Mouse (Mus musculus) heart, postnatal 4 days (tissue): ENCODE measurements around the gene Olfr160. TPM values are rescaled to one million over a fixed set of nuclear protein-coding genes. Genes with fewer than 3 reads are reported as not detected.

ENCODE experiments used
- DNase-seq: peaks from one replicate; pipeline ENCODE4 v3.0.0; 2021
- total RNA-seq, 2 experiments: library from RNA; stranded (reverse); gene quantifications; 2 replicates each; pipeline ENCODE4 v1.2.3; 2021

Gene Olfr160
- not detected for total RNA-seq

DNA sequence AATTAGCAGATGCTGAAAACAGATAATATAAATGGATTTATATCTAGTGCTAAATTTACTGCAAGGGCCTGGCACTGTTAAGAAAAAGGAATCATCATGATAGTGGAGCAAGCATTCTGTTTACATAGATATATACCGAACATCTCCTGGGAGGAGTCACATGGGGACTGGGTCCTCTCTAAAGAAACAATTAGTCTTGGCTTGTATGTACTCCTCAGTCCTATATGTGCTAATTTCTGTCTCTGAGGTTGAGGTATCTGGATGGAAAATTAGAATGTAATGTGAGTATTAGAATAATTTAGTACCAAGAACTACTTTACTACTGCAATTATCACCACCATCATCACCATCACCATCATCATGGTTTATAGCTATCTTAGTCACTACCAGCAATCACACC, at the start of gene Olfr160:
TSS of gene Olfr160 (minus strand) at position 101 of the 400 bp plus-strand sequence.
- DNase-seq: no peak

GRCm38 (mm10) chr9:37762541-37762940, 46.5 kb upstream of the Olfr160 start:
- no peak for DNase-seq

GRCm38 (mm10) chr9:37761728-37762127, 45.7 kb upstream of the Olfr160 start:
- DNase-seq: no peak

GRCm38 (mm10) chr9:37752006-37752405, 36.0 kb upstream of the Olfr160 start:
- DNase-seq: no peak

GRCm38 (mm10) chr9:37751467-37751866, 35.4 kb upstream of the Olfr160 start:
- DNase-seq: no peak

- DNase-seq: no peak
Observed at GRCm38 (mm10) chr9:37750319-37751075, 34.4 kb upstream of the Olfr160 start.

GRCm38 (mm10) chr9:37744806-37745205, 28.8 kb upstream of the Olfr160 start, which contains the start of gene Olfr874:
TSS of gene Olfr874 (plus strand) at chr9:37745106.
- no peak for DNase-seq

DNA sequence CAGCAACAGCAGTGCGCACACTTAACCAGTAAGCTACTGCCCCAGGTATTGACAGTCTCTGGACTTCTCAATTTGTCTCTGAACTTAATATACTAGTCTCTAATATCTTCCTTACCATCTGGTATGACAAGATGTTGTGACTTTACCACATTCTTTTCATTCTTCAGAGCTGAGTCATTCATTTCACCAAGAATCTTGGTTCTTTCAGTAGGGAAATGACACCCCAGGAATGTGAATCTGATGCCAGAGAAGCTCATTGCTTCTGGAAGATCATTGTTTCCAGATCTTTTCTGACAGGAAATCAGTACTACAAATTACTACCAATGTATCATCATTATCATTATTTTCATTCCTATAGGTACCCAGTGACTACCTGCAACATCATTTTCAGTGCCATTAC, 18.3 kb upstream of the Olfr160 start:
- DNase-seq: no peak

DNA sequence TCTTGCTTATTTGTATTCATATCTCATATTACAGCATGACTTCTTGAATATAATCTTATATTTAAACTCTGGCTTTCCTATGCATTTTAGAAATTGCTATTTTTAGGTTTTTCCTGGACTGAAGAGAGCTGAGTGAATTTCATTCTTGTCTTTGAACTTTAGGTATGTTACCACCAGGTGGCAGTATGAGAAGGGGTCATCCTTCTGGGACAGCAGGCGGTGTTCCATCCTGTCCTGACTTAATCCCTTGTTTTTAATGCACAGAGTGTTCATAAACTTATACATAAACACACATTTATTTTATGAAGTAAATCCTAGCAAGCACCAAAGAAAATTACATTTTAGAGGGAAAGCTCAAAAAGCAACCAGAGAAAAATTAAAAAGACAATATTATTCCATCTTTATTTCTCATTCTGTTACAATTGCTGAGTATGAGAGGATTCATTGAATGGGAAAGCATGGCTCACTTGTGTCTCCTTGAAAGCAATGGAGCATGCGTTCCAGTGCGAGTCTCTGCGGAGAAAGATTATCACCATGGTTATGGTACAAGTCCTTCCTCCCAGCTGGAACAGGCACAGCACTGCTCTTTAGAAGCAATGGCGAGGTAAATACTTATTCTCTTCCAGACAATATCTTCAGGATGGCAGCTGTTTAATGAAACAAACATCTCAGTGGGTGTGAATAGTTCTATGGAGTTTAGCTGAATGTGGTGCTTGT, 25.9 kb downstream of the Olfr160 start:
- peak; percentile 26 for DNase-seq

DNA sequence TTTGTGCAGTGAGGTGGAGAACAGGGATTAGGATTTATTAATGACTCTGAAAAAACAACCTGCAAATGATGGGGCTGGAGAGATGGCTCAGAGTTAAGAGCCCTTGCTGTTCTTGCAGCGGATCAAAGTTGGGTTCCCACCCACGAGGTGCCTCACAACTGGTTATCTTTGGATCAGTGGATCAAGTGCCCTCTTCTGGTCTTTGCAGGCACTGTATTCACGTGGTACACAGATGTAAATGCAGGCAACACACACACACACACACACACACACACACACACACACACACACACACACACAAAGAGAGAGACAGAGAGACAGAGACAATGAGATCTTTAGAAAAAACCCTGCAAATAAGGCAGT, 28.1 kb downstream of the Olfr160 start:
- no peak for DNase-seq

GRCm38 (mm10) chr9:37687288-37687940, 28.6 kb downstream of the Olfr160 start:
- no peak for DNase-seq

- no peak for DNase-seq
Observed at GRCm38 (mm10) chr9:37681123-37681522, 34.9 kb downstream of the Olfr160 start.

- DNase-seq: no peak
Observed at GRCm38 (mm10) chr9:37675287-37675686, 40.8 kb downstream of the Olfr160 start.

- DNase-seq: no peak
Observed at GRCm38 (mm10) chr9:37670261-37670660, 45.8 kb downstream of the Olfr160 start.

GRCm38 (mm10) chr9:37669678-37670077, 46.4 kb downstream of the Olfr160 start:
- DNase-seq: no peak

- DNase-seq: no peak
Observed at GRCm38 (mm10) chr9:37669115-37669514, 46.9 kb downstream of the Olfr160 start, which contains the start of gene Panx3. TSS of gene Panx3 (minus strand) at chr9:37669235.

DNA sequence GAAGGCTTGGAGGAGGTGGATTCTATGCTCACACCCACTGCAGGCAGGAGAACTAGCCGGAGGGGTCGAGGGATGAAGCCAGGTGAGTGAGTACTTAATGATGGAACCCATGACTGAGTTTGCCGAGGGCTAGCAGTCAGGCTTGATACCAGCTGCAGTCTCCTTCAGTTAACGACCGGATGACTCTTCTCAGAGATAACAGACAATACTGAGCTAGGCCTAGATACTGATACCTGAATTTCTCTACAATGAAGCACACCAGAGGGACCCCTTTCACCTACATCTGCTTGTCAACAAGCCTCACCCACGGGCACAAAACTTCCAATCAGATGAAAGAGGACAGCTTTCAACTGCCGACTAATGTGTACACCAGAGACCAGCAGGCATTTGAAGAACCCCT, 50.0 kb downstream of the Olfr160 start:
- no peak for DNase-seq

DNA sequence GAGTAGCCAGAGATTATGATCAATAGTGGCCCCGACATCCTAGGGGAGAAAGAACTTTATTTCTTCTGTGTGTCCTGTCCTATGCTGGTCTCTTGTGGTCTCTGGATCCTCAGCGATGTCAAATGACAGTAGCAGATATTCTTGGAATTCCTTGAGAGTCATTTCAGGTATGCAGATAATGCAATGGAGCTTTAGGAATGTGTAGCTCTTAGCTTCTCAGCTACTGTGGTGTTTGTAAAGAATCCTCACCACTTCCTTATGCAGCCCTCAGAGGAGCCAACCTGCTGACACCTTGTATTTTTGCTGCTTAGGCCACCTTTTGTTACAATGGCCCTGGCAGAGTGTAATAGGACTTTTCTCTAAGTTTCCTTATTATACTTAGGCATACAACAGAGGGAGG, 51.4 kb downstream of the Olfr160 start:
- DNase-seq: no peak

DNA sequence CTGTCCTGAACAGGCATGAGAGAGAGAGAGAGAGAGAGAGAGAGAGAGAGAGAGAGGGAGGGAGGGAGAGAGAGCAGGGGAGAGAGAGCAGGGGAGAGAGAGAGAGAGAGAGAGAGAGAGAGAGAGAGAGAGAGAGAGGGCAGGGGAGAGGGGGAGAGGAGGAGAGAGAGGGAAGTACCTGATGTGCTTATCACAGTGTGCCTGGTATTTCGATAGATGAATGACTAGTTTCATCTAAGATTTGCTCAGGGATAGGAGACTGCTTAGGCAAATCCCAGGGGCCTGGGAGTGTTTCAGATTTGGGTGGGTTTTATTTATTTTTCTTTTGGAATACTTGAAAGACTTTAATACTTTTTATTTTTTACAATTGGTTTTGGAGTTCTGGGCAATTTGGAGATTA, 52.8 kb downstream of the Olfr160 start:
- DNase-seq: no peak

DNA sequence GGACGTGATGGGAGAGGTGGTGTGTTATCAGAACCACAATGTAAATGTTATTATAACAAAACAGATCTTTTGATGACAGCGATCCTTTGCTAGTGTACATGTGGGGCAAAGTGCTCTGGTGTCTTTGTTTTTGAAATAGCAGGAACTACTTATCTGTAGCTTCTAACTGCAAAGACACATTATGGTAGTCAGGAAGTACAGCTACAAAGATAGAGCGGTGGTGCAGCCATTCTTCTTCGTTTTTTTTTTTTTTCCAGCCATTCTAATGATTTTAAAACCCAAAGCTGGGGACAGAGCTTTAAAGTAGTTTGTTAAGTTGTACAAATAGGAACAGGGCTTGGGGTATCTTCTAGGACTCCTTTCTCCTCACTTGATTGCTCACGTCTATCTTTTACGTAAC, 56.6 kb downstream of the Olfr160 start:
- no peak for DNase-seq
